Mouse (Mus musculus) stomach, embryonic 14.5 days (tissue): ENCODE measurements at regions not wholly inside any gene's neighbourhood (a gene's known extent, or its start where the extent isn't known, plus 50 kb on each side); places are given as distances from the start of the nearest gene placed in this dataset.
A peak's percentile ranks its signal among the peaks of the same experiment; 100 is the strongest.

ENCODE experiments used
- ATAC-seq: fragments of 200-750 bp; cut with Nextera tagmentation; 2 replicates; pipeline ENCODE4 v1.8.0; 2017; ENCODE audit warnings: low read depth, moderate TSS enrichment; ENCODE audit not compliant: insufficient number of reproducible peaks, insufficient read depth, low FRiP score
- H3K27ac ChIP-seq: fragments of 300-500 bp; sonication (generic); 2 replicates; pipeline ENCODE4 v1.5.1; 2014; ENCODE audit warnings: mild to moderate bottlenecking, low read length, moderate library complexity, mixed read lengths
- H3K27me3 ChIP-seq: fragments of 300-500 bp; sonication (generic); 2 replicates; pipeline ENCODE4 v1.6.1; 2014; ENCODE audit warnings: low read length, control low read depth, mixed read lengths; ENCODE audit not compliant: control insufficient read depth, insufficient read depth
- H3K36me3 ChIP-seq: fragments of 300-500 bp; sonication (generic); 2 replicates; pipeline ENCODE4 v1.6.1; 2014; ENCODE audit warnings: mild to moderate bottlenecking, control low read depth, low read length, moderate library complexity, mixed read lengths; ENCODE audit not compliant: control insufficient read depth, insufficient read depth
- H3K4me1 ChIP-seq: fragments of 300-500 bp; sonication (generic); 2 replicates; pipeline ENCODE4 v1.6.1; 2014; ENCODE audit warnings: low read length, control low read depth, mixed read lengths; ENCODE audit not compliant: control insufficient read depth, insufficient read depth
- H3K4me2 ChIP-seq: fragments of 300-500 bp; sonication (generic); replicated peaks from 2 replicates; pipeline ENCODE4 v1.6.1; 2014; ENCODE audit warnings: low read depth, low read length, control low read depth
- H3K4me3 ChIP-seq: fragments of 300-500 bp; sonication (generic); 2 replicates; pipeline ENCODE4 v1.5.1; 2014; ENCODE audit warnings: low read depth, low read length, control low read depth
- H3K9ac ChIP-seq: fragments of 300-500 bp; sonication (generic); replicated peaks from 2 replicates; pipeline ENCODE4 v1.6.1; 2014; ENCODE audit warnings: low read depth, mild to moderate bottlenecking, control low read depth, low read length, moderate library complexity, mixed read lengths
- H3K9me3 ChIP-seq: fragments of 300-500 bp; sonication (generic); 2 replicates; pipeline ENCODE4 v1.6.1; 2016; ENCODE audit warnings: low read depth, low read length, control low read depth; ENCODE audit not compliant: control insufficient read depth
- WGBS: fragments of 180-500 bp; shearing (Covaris S2); extraction: QIAGEN DNeasy Blood & Tissue Kit; methylation state at CpG from one replicate; pipeline ENCODE4 v1.1.7; 2014; 5-methylcytosine and 5-hydroxymethylcytosine counted together

DNA sequence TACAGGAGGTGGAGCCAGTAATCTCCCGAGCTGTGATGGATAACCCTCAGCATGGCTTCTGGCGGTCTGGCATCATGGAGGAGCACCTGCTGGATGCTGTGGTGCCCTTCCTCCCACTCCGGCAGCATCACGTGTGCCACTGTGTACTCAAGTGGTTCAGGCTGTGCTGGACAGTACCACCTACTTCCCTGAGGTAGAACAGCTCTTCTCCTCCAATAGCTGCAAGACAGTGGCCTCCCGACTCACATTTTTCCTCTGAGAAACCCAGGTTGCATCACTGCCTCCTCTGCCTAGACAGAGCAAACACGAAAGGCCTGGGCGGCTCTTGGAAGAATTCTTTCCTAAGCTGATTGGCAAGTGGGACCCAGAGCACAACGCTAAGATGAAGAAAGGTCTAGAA lies 113.3 kb downstream of the Pcdh18 start:
- H3K27me3 ChIP-seq = no peaks in the 10 kb centered on the region
- no peak overlapping the region for H3K4me2 ChIP-seq
- no peak overlapping the region for H3K4me3 ChIP-seq
- WGBS = 94% methylated on average over 8 of the region's 8 CpGs
- H3K9me3 ChIP-seq = no peaks in the 10 kb centered on the region
- ATAC-seq = no peak
- no peaks in the 10 kb centered on the region for H3K36me3 ChIP-seq
- H3K9ac ChIP-seq = no peak overlapping the region
- no peak overlapping the region; the same call in 1 of the 2 replicates for H3K27ac ChIP-seq
- H3K4me1 ChIP-seq = 0 out of 2 replicates have a peak, but pooled peaks cover 3% of the 10 kb centered on the region

- Histone ChIP-seq H3K4me2 (no peak overlapping the region), H3K27ac (peak overlapping the region; percentile 78; the same call in 1 of the 2 replicates), H3K9me3 (no peaks in the 10 kb centered on the region), H3K27me3 (no peaks in the 10 kb centered on the region), H3K9ac (no peak overlapping the region), H3K36me3 (no peaks in the 10 kb centered on the region), H3K4me1 (no peaks in the 10 kb centered on the region), H3K4me3 (no peak overlapping the region)
- peak; percentile 94; the same call in 1 of the 2 replicates for ATAC-seq
- 19% methylated on average over 4 of the region's 4 CpGs for whole genome bisulfite sequencing
Measured at GRCm38 (mm10) chr3:49641966-49642758, 115.0 kb downstream of the Pcdh18 start.

- Histone ChIP-seq H3K4me2 (no peak overlapping the region), H3K36me3 (no peaks in the 10 kb centered on the region), H3K9me3 (no peaks in the 10 kb centered on the region), H3K4me3 (no peak overlapping the region), H3K27me3 (no peaks in the 10 kb centered on the region), H3K9ac (no peak overlapping the region), H3K4me1 (no peaks in the 10 kb centered on the region), H3K27ac (peak overlapping the region; percentile 55; the same call in 1 of the 2 replicates)
- WGBS = 45% methylated on average over 1 of the region's 1 CpGs
- ATAC-seq = no peak
Measured at GRCm38 (mm10) chr3:49641411-49641810, 115.7 kb downstream of the Pcdh18 start.

DNA sequence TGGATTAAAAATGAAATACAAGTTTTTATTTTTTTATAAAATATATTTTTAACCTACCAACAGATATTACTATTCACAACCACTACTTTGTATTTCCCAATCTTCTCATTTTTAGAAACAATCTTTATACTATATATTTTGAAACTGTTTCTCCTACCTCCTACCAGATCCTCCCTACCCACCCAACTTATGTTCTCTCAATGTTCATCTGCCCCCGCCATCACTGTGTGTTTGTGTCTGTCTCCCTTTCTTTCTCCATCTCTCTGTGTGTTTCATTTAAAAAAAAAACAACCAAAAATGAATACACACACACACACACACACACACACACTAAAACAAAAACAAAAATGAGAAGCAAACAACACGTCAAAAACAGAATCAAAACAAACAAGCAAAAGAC lies 118.5 kb downstream of the Pcdh18 start:
- Histone ChIP-seq H3K27ac (no peak overlapping the region), H3K4me3 (no peak overlapping the region), H3K4me1 (no peaks in the 10 kb centered on the region), H3K4me2 (no peak overlapping the region), H3K27me3 (no peaks in the 10 kb centered on the region), H3K36me3 (no peaks in the 10 kb centered on the region), H3K9me3 (no peaks in the 10 kb centered on the region), H3K9ac (no peak overlapping the region)
- ATAC-seq = no peak
- 87% methylated on average over 2 of the region's 2 CpGs for WGBS

DNA sequence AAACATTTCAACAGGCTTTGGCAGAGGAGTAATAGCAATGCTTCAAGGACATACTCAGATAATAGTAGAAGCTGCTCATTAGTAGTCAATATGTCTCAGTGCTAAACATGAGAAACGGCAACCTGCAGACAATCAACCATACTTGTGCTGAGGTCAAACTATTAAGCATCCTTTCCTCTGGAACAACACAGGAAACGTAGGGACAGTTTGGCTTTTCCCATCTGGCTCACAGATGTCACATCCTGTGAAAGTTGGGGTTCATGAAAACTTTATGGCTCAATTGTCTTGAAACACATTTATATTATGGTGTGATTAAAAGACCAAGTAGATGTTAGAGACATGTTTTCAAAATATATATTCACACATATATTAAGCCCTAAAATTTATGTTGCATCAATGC lies 120.4 kb downstream of the Pcdh18 start:
- WGBS = 37% methylated on average over 2 of the region's 2 CpGs
- Histone ChIP-seq H3K27me3 (no peaks in the 10 kb centered on the region), H3K4me2 (no peak overlapping the region), H3K9ac (no peak overlapping the region), H3K4me1 (no peaks in the 10 kb centered on the region), H3K9me3 (no peaks in the 10 kb centered on the region), H3K36me3 (no peaks in the 10 kb centered on the region), H3K4me3 (no peak overlapping the region), H3K27ac (no peak overlapping the region)
- no peak for ATAC-seq

DNA sequence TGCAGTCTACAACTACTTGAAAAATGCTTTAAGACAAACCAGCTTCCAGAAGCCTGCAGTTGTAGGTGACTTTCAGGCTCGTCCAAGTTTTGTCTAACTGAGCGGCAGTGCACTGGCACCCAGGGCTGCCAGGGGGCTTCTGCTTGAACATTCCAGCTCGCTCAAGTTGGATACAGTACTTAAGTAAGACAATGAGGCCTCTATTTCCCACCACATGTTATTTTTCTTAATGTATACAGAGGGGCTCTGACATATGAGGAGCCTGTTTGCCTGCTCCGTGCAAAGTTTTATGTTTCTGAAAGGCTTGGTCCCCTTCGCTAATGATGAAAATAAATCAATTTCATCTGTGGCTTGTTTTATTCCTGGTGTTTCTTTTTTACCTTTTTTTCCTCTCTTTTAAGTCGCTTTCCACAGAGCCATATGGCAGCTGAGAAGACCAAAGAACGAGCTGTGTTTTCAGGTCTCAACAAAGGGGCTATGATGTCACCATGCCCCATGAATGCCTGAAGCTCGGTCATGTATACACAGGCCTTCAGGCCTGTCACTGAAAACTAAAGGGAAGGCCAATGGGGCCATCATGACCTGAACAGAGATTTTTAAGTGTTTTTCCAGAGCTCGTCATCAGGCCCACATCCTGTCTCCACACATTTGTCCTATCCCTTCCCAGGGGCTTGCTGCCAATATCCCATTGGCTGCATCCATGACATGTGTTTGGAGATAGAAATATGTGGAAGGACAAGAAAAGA lies 164.2 kb downstream of the Pcdh18 start:
- no peak overlapping the region for H3K9ac ChIP-seq
- H3K4me2 ChIP-seq = no peak overlapping the region
- H3K27me3 ChIP-seq = no peaks in the 10 kb centered on the region
- H3K27ac ChIP-seq = peak overlapping the region; percentile 8
- ATAC-seq = no peak
- no peaks in the 10 kb centered on the region for H3K4me1 ChIP-seq
- no peaks in the 10 kb centered on the region for H3K36me3 ChIP-seq
- no peaks in the 10 kb centered on the region for H3K9me3 ChIP-seq
- no peak overlapping the region for H3K4me3 ChIP-seq
- 26% methylated on average over 9 of the region's 9 CpGs for WGBS

- no peaks in the 10 kb centered on the region for H3K27me3 ChIP-seq
- H3K4me3 ChIP-seq = no peak overlapping the region
- ATAC-seq = no peak
- H3K9me3 ChIP-seq = no peaks in the 10 kb centered on the region
- no peak overlapping the region for H3K4me2 ChIP-seq
- no peaks in the 10 kb centered on the region for H3K4me1 ChIP-seq
- H3K9ac ChIP-seq = no peak overlapping the region
- H3K36me3 ChIP-seq = no peaks in the 10 kb centered on the region
- 83% methylated on average over 2 of the region's 2 CpGs for WGBS
- no peak overlapping the region for H3K27ac ChIP-seq
Measured at GRCm38 (mm10) chr3:49590234-49590633, 166.9 kb downstream of the Pcdh18 start.

GRCm38 (mm10) chr3:49586531-49587168 lies 170.5 kb downstream of the Pcdh18 start:
- H3K27me3 ChIP-seq = no peaks in the 10 kb centered on the region
- no peaks in the 10 kb centered on the region for H3K4me1 ChIP-seq
- ATAC-seq = no peak
- 67% methylated on average over 6 of the region's 6 CpGs for WGBS
- no peak overlapping the region for H3K4me2 ChIP-seq
- no peak overlapping the region for H3K27ac ChIP-seq
- no peak overlapping the region for H3K4me3 ChIP-seq
- no peaks in the 10 kb centered on the region for H3K9me3 ChIP-seq
- no peaks in the 10 kb centered on the region for H3K36me3 ChIP-seq
- H3K9ac ChIP-seq = no peak overlapping the region
